Mouse (Mus musculus) left cerebral cortex, adult 8-10 months (tissue): Measurements from ENCODE around the gene Tsc22d1. TPM values are rescaled to one million over a fixed set of nuclear protein-coding genes. Genes with fewer than 3 reads are reported as not detected.
A peak's percentile ranks its signal among the peaks of the same experiment; 100 is the strongest.

Experiments
- DNase-seq, 2 experiments: peaks; one replicate each; pipeline ENCODE4 v3.0.0; 2022; ENCODE audit warnings: low spot score in 2 of 2
- total RNA-seq, 4 experiments: library from RNA; stranded (reverse); gene quantifications; 2 replicates each; pipeline ENCODE4 v1.2.4; 2022

Tsc22d1 gene
- total RNA-seq, 4 experiments from 2014 or later: 509 to 621 (median 540) TPM

GRCm38 (mm10) chr14:76483701-76484100 is 68.9 kb downstream of the Tsc22d1 start:
- no peak for DNase-seq

- no peak for DNase-seq
Observed at GRCm38 (mm10) chr14:76487609-76488008, 72.8 kb downstream of the Tsc22d1 start.

GRCm38 (mm10) chr14:76488101-76489044 is 73.6 kb downstream of the Tsc22d1 start:
- DNase-seq: no peak

GRCm38 (mm10) chr14:76489128-76489527 is 74.4 kb downstream of the Tsc22d1 start:
- no peak for DNase-seq

- no peak for DNase-seq
Observed at GRCm38 (mm10) chr14:76495022-76495421, 80.3 kb downstream of the Tsc22d1 start.

- DNase-seq: no peak
Observed at GRCm38 (mm10) chr14:76497187-76497586, 82.4 kb downstream of the Tsc22d1 start.

GRCm38 (mm10) chr14:76498210-76498609 is 83.4 kb downstream of the Tsc22d1 start:
- no peak for DNase-seq

- DNase-seq: no peak
Observed at GRCm38 (mm10) chr14:76499492-76499891, 84.7 kb downstream of the Tsc22d1 start.

- no peak for DNase-seq
Observed at GRCm38 (mm10) chr14:76500036-76500435, 85.3 kb downstream of the Tsc22d1 start.

GRCm38 (mm10) chr14:76503231-76503851 is 88.6 kb downstream of the Tsc22d1 start:
- DNase-seq: no peak

GRCm38 (mm10) chr14:76504121-76504737 is 89.5 kb downstream of the Tsc22d1 start:
- peak; percentile 92 to 96 for DNase-seq

GRCm38 (mm10) chr14:76505101-76505438 is 90.3 kb downstream of the Tsc22d1 start:
- no peak for DNase-seq

GRCm38 (mm10) chr14:76505439-76506220 is 90.9 kb downstream of the Tsc22d1 start:
- DNase-seq: peak; percentile 68 to 87

GRCm38 (mm10) chr14:76506425-76507205 is 91.9 kb downstream of the Tsc22d1 start:
- DNase-seq: peak; percentile 26 to 32

- DNase-seq: no peak
Observed at GRCm38 (mm10) chr14:76507357-76507756, 92.6 kb downstream of the Tsc22d1 start.

- no peak for DNase-seq
Observed at GRCm38 (mm10) chr14:76507804-76508500, 93.2 kb downstream of the Tsc22d1 start.

GRCm38 (mm10) chr14:76508701-76509100 is 93.9 kb downstream of the Tsc22d1 start:
- no peak for DNase-seq

GRCm38 (mm10) chr14:76511971-76512370 is 97.2 kb downstream of the Tsc22d1 start:
- DNase-seq: no peak

- no peak for DNase-seq
Observed at GRCm38 (mm10) chr14:76513395-76514049, 98.8 kb downstream of the Tsc22d1 start.
